15 mouse cellular contexts compared by ENCODE assay signal in genomic region chr14:120256623-120257384, GRCm38 (mm10). TPM values are rescaled to one million over a fixed set of nuclear protein-coding genes. Genes with fewer than 3 reads are reported as not detected.
DNase-seq lines count a peak whose midpoint lies in the region; ATAC-seq and TF ChIP-seq lines count a peak whose summit lies in the region.
"Had no signal": no experiment of that assay in that cellular context is flagged by ENCODE, and none has a peak within 500 bp of the region (broad histone marks: within the 10 kb centered on the region; RNA-seq: fewer than 3 reads in every experiment).

No protein-coding gene starts in this region.

- H3K4me1 ChIP-seq in lung, postnatal 0 days (ENCODE audit: insufficient read depth, low read depth, low read length): no peaks in the 10 kb centered on the region
- H3K4me1 ChIP-seq in lung, adult 2 months (ENCODE audit: control insufficient read depth, insufficient read depth, low read length): no peaks in the 10 kb centered on the region
- no peaks in the 10 kb centered on the region for H3K4me1 ChIP-seq in liver, embryonic 14.5 days (replicated peaks; ENCODE audit: control insufficient read depth in 2 of 2, insufficient read depth in 2 of 2, low read length in 1 of 2)
- H3K4me1 ChIP-seq in cerebellum, adult 2 months (ENCODE audit: control insufficient read depth, insufficient read depth, low read length): no peaks in the 10 kb centered on the region
- H3K4me1 ChIP-seq: embryonic facial prominence, embryonic 15.5 days; forebrain, embryonic 12.5 days; limb, embryonic 10.5 days had no signal

- WGBS in lung, postnatal 0 days: 31% methylated on average over 15 of the region's 15 CpGs
- WGBS in lung, adult 2 months: 45% methylated on average over 15 of the region's 15 CpGs
- 60% methylated on average over 15 of the region's 15 CpGs for WGBS in liver, embryonic 14.5 days (ENCODE audit: insufficient replicate concordance)
- 88% methylated on average over 15 of the region's 15 CpGs for WGBS in cerebellum, adult 2 months

- H3K9me3 ChIP-seq in lung, postnatal 0 days (ENCODE audit: low read length): no peaks in the 10 kb centered on the region
- no peaks in the 10 kb centered on the region for H3K9me3 ChIP-seq in liver, embryonic 14.5 days (ENCODE audit: control insufficient read depth, low read length)
- H3K9me3 ChIP-seq: embryonic facial prominence, embryonic 15.5 days; limb, embryonic 10.5 days had no signal

- H3K36me3 ChIP-seq in lung, postnatal 0 days (ENCODE audit: insufficient read depth, low read length): no peaks in the 10 kb centered on the region
- H3K36me3 ChIP-seq in liver, embryonic 14.5 days (replicated peaks; ENCODE audit: control insufficient read depth, insufficient read depth, low read depth): no peaks in the 10 kb centered on the region
- H3K36me3 ChIP-seq: embryonic facial prominence, embryonic 15.5 days; forebrain, embryonic 12.5 days; limb, embryonic 10.5 days had no signal

- H3K27me3 ChIP-seq in lung, postnatal 0 days (replicated peaks; ENCODE audit: insufficient read depth, low read length): no peaks in the 10 kb centered on the region
- H3K27me3 ChIP-seq in liver, embryonic 14.5 days (ENCODE audit: control insufficient read depth, insufficient read depth, low read length): no peaks in the 10 kb centered on the region
- H3K27me3 ChIP-seq in cerebellum, adult 2 months (ENCODE audit: control insufficient read depth, insufficient read depth, low read length): no peaks in the 10 kb centered on the region
- H3K27me3 ChIP-seq: embryonic facial prominence, embryonic 15.5 days; forebrain, embryonic 12.5 days; Patski had no signal

- no peak for TF ChIP-seq EP300 in lung, postnatal 0 days (IDR thresholded peaks at IDR 0.05)
- no peak for TF ChIP-seq EP300 in liver, embryonic 14.5 days (IDR thresholded peaks at IDR 0.05; ENCODE audit: low read depth)

- H3K4me2 ChIP-seq in lung, postnatal 0 days (replicated peaks; ENCODE audit: low read depth, low read length): no peak overlapping the region
- peak overlapping the region; percentile 9 for H3K4me2 ChIP-seq in liver, embryonic 14.5 days (ENCODE audit: low read depth)
- H3K4me2 ChIP-seq: embryonic facial prominence, embryonic 15.5 days; forebrain, embryonic 12.5 days had no signal

- no peak for TF ChIP-seq CTCF in lung, postnatal 0 days (IDR thresholded peaks at IDR 0.05)
- no peak for TF ChIP-seq CTCF in lung, adult 2 months (IDR thresholded peaks at IDR 0.05; ENCODE audit: insufficient read depth, low read length)
- no peak for TF ChIP-seq CTCF in liver, embryonic 14.5 days (IDR thresholded peaks at IDR 0.05; ENCODE audit: low read depth)
- TF ChIP-seq CTCF in cerebellum, adult 2 months (IDR thresholded peaks at IDR 0.05; ENCODE audit: borderline replicate concordance, insufficient read depth, low read depth, low read length): no peak
- no peak for TF ChIP-seq CTCF in gastrocnemius, adult 2 months (IDR thresholded peaks at IDR 0.05)

- no peak overlapping the region for H3K9ac ChIP-seq in lung, postnatal 0 days (replicated peaks; ENCODE audit: low read depth)
- no peak overlapping the region for H3K9ac ChIP-seq in liver, embryonic 14.5 days (replicated peaks)
- H3K9ac ChIP-seq: embryonic facial prominence, embryonic 15.5 days; forebrain, embryonic 12.5 days had no signal

- ATAC-seq in lung, postnatal 0 days: no peak; the same call in 1 of the 2 replicates
- ATAC-seq in liver, embryonic 14.5 days (ENCODE audit: insufficient read depth): no peak
- ATAC-seq: Patski had no signal

- H3K27ac ChIP-seq in lung, postnatal 0 days (ENCODE audit: low read length): no peak overlapping the region
- no peak overlapping the region for H3K27ac ChIP-seq in liver, embryonic 14.5 days
- no peak overlapping the region for H3K27ac ChIP-seq in cerebellum, adult 2 months (ENCODE audit: insufficient read depth, low read length)
- no peak overlapping the region for H3K27ac ChIP-seq in gastrocnemius, adult 2 months
- H3K27ac ChIP-seq: embryonic facial prominence, embryonic 15.5 days; forebrain, embryonic 12.5 days; limb, embryonic 10.5 days; macrophage had no signal

- peak; percentile 65 for DNase-seq in heart, adult 11 months
- no peak for DNase-seq in heart, postnatal 14 days
- peak; percentile 44 for DNase-seq in lung, postnatal 0 days (ENCODE audit: low spot score)
- no peak for DNase-seq in lung, adult 2 months
- DNase-seq in liver, embryonic 14.5 days (ENCODE audit: low read depth in 3 of 3, low spot score in 3 of 3): no peak
- no peak for DNase-seq in left cerebral cortex, adult 11 months (ENCODE audit: low spot score)
- no peak for DNase-seq in cerebellum, adult 2 months
- no peak for DNase-seq in gastrocnemius, adult 2 months
- DNase-seq: cerebellum, adult 11-12 months; layer of hippocampus, postnatal 36 days had no signal

- H3K4me3 ChIP-seq in lung, postnatal 0 days (ENCODE audit: low read depth, low read length): no peak overlapping the region
- H3K4me3 ChIP-seq in lung, adult 2 months (replicated peaks; ENCODE audit: extremely low read depth, low read depth, low read length): no peak overlapping the region
- H3K4me3 ChIP-seq in liver, embryonic 14.5 days (ENCODE audit: insufficient read depth in 1 of 2, low read depth in 2 of 2, low read length in 2 of 2): no peak overlapping the region
- H3K4me3 ChIP-seq in cerebellum, adult 2 months (replicated peaks; ENCODE audit: insufficient read depth, low read depth, low read length): no peak overlapping the region
- H3K4me3 ChIP-seq in gastrocnemius, adult 2 months: no peak overlapping the region
- H3K4me3 ChIP-seq: embryonic facial prominence, embryonic 15.5 days; forebrain, embryonic 12.5 days; limb, embryonic 10.5 days had no signal

- no peak for TF ChIP-seq POLR2A in lung, adult 2 months (IDR thresholded peaks at IDR 0.05; ENCODE audit: borderline replicate concordance, extremely low read depth, low read depth, low read length)
- no peak for TF ChIP-seq POLR2A in cerebellum, adult 2 months (IDR thresholded peaks at IDR 0.05; ENCODE audit: borderline replicate concordance, insufficient read depth, low read length)

- intact Hi-C loops in heart, postnatal 14 days (cut with DNase I): no loop called here
- intact Hi-C loops in gastrocnemius, adult 2 months (cut with DNase I): no loop called here

RNA-seq across cellular contexts. Expression of gene Mbnl2, which starts 18.7 kb away (rescaled TPM):
- total RNA-seq in heart, postnatal 14 days (2021): 100 to 1,000 TPM; 237 to 252 TPM
- polyA plus RNA-seq in lung, postnatal 0 days (2015; fragmentation: Nextera tagmentation; extraction: Ambion mirVana): 171 and 176 TPM in 2 replicates
- polyA plus RNA-seq in lung, adult 2 months (2012; rRNA removed): 121 and 130 TPM in 2 replicates
- 6.5 and 6.8 TPM in 2 replicates for polyA plus RNA-seq in liver, embryonic 14.5 days (2012; rRNA removed)
- 13.5 and 13.7 TPM in 2 replicates for polyA plus RNA-seq in liver, embryonic 14.5 days (2014; fragmentation: Nextera tagmentation; extraction: Ambion mirVana)
- polyA plus RNA-seq in cerebellum, adult 2 months (2012; rRNA removed): 163 and 176 TPM in 2 replicates
- total RNA-seq in gastrocnemius, adult 2 months (2021): 100 to 1,000 TPM; 282 to 352 TPM

Comparison
In these comparisons a context has a peak if more than half of its experiments do, and no peak if none do; other contexts are left out.
1. DNase-seq: peak in heart, adult 11 months (single experiment) and lung, postnatal 0 days (single experiment); none in heart, postnatal 14 days (0 of 2), lung, adult 2 months (single experiment), liver, embryonic 14.5 days (0 of 3), left cerebral cortex, adult 11 months (single experiment), cerebellum, adult 2 months (0 of 2) and gastrocnemius, adult 2 months (single experiment).